Mouse (Mus musculus): Measurements from ENCODE around the gene Ptprn2. TPM values are rescaled to one million over a fixed set of nuclear protein-coding genes. Genes with fewer than 3 reads are reported as not detected.

Ptprn2 gene
- polyA plus RNA-seq, 1 experiment = 63.0 TPM

- no peak for TF ChIP-seq POLR2A (IDR thresholded peaks at IDR 0.05; ENCODE audit: borderline replicate concordance, extremely low read depth, insufficient read depth, insufficient read length, poor library complexity, severe bottlenecking)
- TF ChIP-seq CTCF (IDR thresholded peaks at IDR 0.05; ENCODE audit: borderline replicate concordance, extremely low read depth, insufficient read depth, insufficient read length) = no peak
- no peak for DNase-seq (ENCODE audit: low read depth)
Measured at GRCm38 (mm10) chr12:116569568-116569967, 84.0 kb downstream of the Ptprn2 start.

- no peak for DNase-seq (ENCODE audit: low read depth)
- TF ChIP-seq POLR2A (IDR thresholded peaks at IDR 0.05; ENCODE audit: borderline replicate concordance, extremely low read depth, insufficient read depth, insufficient read length, poor library complexity, severe bottlenecking) (no peak), CTCF (IDR thresholded peaks at IDR 0.05; ENCODE audit: borderline replicate concordance, extremely low read depth, insufficient read depth, insufficient read length) (no peak)
Measured at GRCm38 (mm10) chr12:116574102-116574501, 88.6 kb downstream of the Ptprn2 start.

- TF ChIP-seq CTCF (IDR thresholded peaks at IDR 0.05; ENCODE audit: borderline replicate concordance, extremely low read depth, insufficient read depth, insufficient read length) (no peak), POLR2A (IDR thresholded peaks at IDR 0.05; ENCODE audit: borderline replicate concordance, extremely low read depth, insufficient read depth, insufficient read length, poor library complexity, severe bottlenecking) (no peak)
- peak; percentile 5 for DNase-seq (ENCODE audit: low read depth)
Measured at GRCm38 (mm10) chr12:116574720-116575119, 89.2 kb downstream of the Ptprn2 start.

GRCm38 (mm10) chr12:116577917-116578316 is 92.4 kb downstream of the Ptprn2 start:
- peak; percentile 40 for DNase-seq (ENCODE audit: low read depth)

GRCm38 (mm10) chr12:116580827-116581544 is 95.5 kb downstream of the Ptprn2 start:
- DNase-seq (ENCODE audit: low read depth) = no peak
- TF ChIP-seq CTCF (IDR thresholded peaks at IDR 0.05; ENCODE audit: borderline replicate concordance, extremely low read depth, insufficient read depth, insufficient read length) (no peak), POLR2A (IDR thresholded peaks at IDR 0.05; ENCODE audit: borderline replicate concordance, extremely low read depth, insufficient read depth, insufficient read length, poor library complexity, severe bottlenecking) (no peak)

GRCm38 (mm10) chr12:116581864-116582263 is 96.3 kb downstream of the Ptprn2 start:
- peak; percentile 80 for DNase-seq (ENCODE audit: low read depth)
- TF ChIP-seq POLR2A (IDR thresholded peaks at IDR 0.05; ENCODE audit: borderline replicate concordance, extremely low read depth, insufficient read depth, insufficient read length, poor library complexity, severe bottlenecking) (no peak), CTCF (IDR thresholded peaks at IDR 0.05; ENCODE audit: borderline replicate concordance, extremely low read depth, insufficient read depth, insufficient read length) (no peak)

- TF ChIP-seq POLR2A (IDR thresholded peaks at IDR 0.05; ENCODE audit: borderline replicate concordance, extremely low read depth, insufficient read depth, insufficient read length, poor library complexity, severe bottlenecking) = no peak
- no peak for TF ChIP-seq CTCF (IDR thresholded peaks at IDR 0.05; ENCODE audit: borderline replicate concordance, extremely low read depth, insufficient read depth, insufficient read length)
- no peak for DNase-seq (ENCODE audit: low read depth)
Measured at GRCm38 (mm10) chr12:116582829-116583228, 97.3 kb downstream of the Ptprn2 start.

GRCm38 (mm10) chr12:116585001-116585400 is 99.5 kb downstream of the Ptprn2 start:
- no peak for TF ChIP-seq POLR2A (IDR thresholded peaks at IDR 0.05; ENCODE audit: borderline replicate concordance, extremely low read depth, insufficient read depth, insufficient read length, poor library complexity, severe bottlenecking)
- no peak for TF ChIP-seq CTCF (IDR thresholded peaks at IDR 0.05; ENCODE audit: borderline replicate concordance, extremely low read depth, insufficient read depth, insufficient read length)
- peak; percentile 57 for DNase-seq (ENCODE audit: low read depth)

GRCm38 (mm10) chr12:116586167-116586566 is 100.6 kb downstream of the Ptprn2 start:
- DNase-seq (ENCODE audit: low read depth) = no peak
- TF ChIP-seq POLR2A (IDR thresholded peaks at IDR 0.05; ENCODE audit: borderline replicate concordance, extremely low read depth, insufficient read depth, insufficient read length, poor library complexity, severe bottlenecking) (no peak), CTCF (IDR thresholded peaks at IDR 0.05; ENCODE audit: borderline replicate concordance, extremely low read depth, insufficient read depth, insufficient read length) (no peak)

- no peak for DNase-seq (ENCODE audit: low read depth)
- no peak for TF ChIP-seq POLR2A (IDR thresholded peaks at IDR 0.05; ENCODE audit: borderline replicate concordance, extremely low read depth, insufficient read depth, insufficient read length, poor library complexity, severe bottlenecking)
- no peak for TF ChIP-seq CTCF (IDR thresholded peaks at IDR 0.05; ENCODE audit: borderline replicate concordance, extremely low read depth, insufficient read depth, insufficient read length)
Measured at GRCm38 (mm10) chr12:116587548-116587947, 102.0 kb downstream of the Ptprn2 start.

- TF ChIP-seq POLR2A (IDR thresholded peaks at IDR 0.05; ENCODE audit: borderline replicate concordance, extremely low read depth, insufficient read depth, insufficient read length, poor library complexity, severe bottlenecking) (no peak), CTCF (IDR thresholded peaks at IDR 0.05; ENCODE audit: borderline replicate concordance, extremely low read depth, insufficient read depth, insufficient read length) (no peak)
- no peak for DNase-seq (ENCODE audit: low read depth)
Measured at GRCm38 (mm10) chr12:116590076-116590475, 104.6 kb downstream of the Ptprn2 start.

GRCm38 (mm10) chr12:116594457-116594856 is 108.9 kb downstream of the Ptprn2 start:
- no peak for TF ChIP-seq POLR2A (IDR thresholded peaks at IDR 0.05; ENCODE audit: borderline replicate concordance, extremely low read depth, insufficient read depth, insufficient read length, poor library complexity, severe bottlenecking)
- no peak for TF ChIP-seq CTCF (IDR thresholded peaks at IDR 0.05; ENCODE audit: borderline replicate concordance, extremely low read depth, insufficient read depth, insufficient read length)
- DNase-seq (ENCODE audit: low read depth) = no peak
